Mouse (Mus musculus) liver, embryonic 13.5 days (tissue): ENCODE data around the gene Fam32a. TPM values are rescaled to one million over a fixed set of nuclear protein-coding genes. Genes with fewer than 3 reads are reported as not detected.

Experiments used
- ATAC-seq: fragments of 200-750 bp; cut with Nextera tagmentation; 2 replicates; pipeline ENCODE4 v1.8.0; 2017; ENCODE audit warnings: low read depth, mild to moderate bottlenecking, moderate number of reproducible peaks, moderate library complexity
- DNase-seq: peaks from one replicate; pipeline ENCODE4 v3.0.0; 2022
- H3K27ac ChIP-seq: fragments of 300-500 bp; sonication (generic); 2 replicates; pipeline ENCODE4 v1.5.1; 2015; ENCODE audit warnings: moderate library complexity, mild to moderate bottlenecking, inconsistent platforms
- H3K27me3 ChIP-seq: fragments of 300-500 bp; sonication (generic); 2 replicates; pipeline ENCODE4 v1.6.1; 2015; ENCODE audit warnings: mild to moderate bottlenecking, inconsistent platforms
- H3K36me3 ChIP-seq: fragments of 300-500 bp; sonication (generic); 2 replicates; pipeline ENCODE4 v1.6.1; 2015; ENCODE audit warnings: mild to moderate bottlenecking, inconsistent platforms
- H3K4me1 ChIP-seq: fragments of 300-500 bp; sonication (generic); replicated peaks from 2 replicates; pipeline ENCODE4 v1.6.1; 2015; ENCODE audit warnings: inconsistent platforms
- H3K4me2 ChIP-seq: fragments of 300-500 bp; sonication (generic); 2 replicates; pipeline ENCODE4 v1.6.1; 2015; ENCODE audit warnings: inconsistent platforms, mild to moderate bottlenecking, moderate library complexity
- H3K4me3 ChIP-seq: fragments of 300-500 bp; sonication (generic); replicated peaks from 2 replicates; pipeline ENCODE4 v1.5.1; 2015; ENCODE audit warnings: mild to moderate bottlenecking, inconsistent platforms
- H3K9ac ChIP-seq: fragments of 300-500 bp; sonication (generic); 2 replicates; pipeline ENCODE4 v1.6.1; 2015; ENCODE audit warnings: mild to moderate bottlenecking, inconsistent platforms
- H3K9me3 ChIP-seq: fragments of 300-500 bp; sonication (generic); replicated peaks from 2 replicates; pipeline ENCODE4 v1.6.1; 2016; ENCODE audit warnings: inconsistent platforms
- WGBS: fragments of 180-500 bp; shearing (Covaris S2); methylation state at CpG from one replicate; pipeline ENCODE4 v1.1.7; 2015; ENCODE audit not compliant: insufficient replicate concordance; 5-methylcytosine and 5-hydroxymethylcytosine counted together
- polyA plus RNA-seq: library from polyadenylated mRNA; unstranded; fragments of >200 nt; fragmentation: Nextera tagmentation; extraction: Ambion mirVana; gene quantifications from 2 replicates; pipeline ENCODE4 v1.2.1, GENCODE M21; 2015

Fam32a gene
- polyA plus RNA-seq, 1 experiment from 2014 or later: 38.8 TPM

- 35% methylated on average over 2 of the region's 2 CpGs for WGBS
- H3K4me2 ChIP-seq: no peak overlapping the region
- ATAC-seq: no peak
These were observed 8.8 kb upstream of the Fam32a start for GRCm38 (mm10) chr8:72210710-72211109.

GRCm38 (mm10) chr8:72211846-72212245 is 7.7 kb upstream of the Fam32a start:
- Histone ChIP-seq H3K27me3 (no peaks in the 10 kb centered on the region), H3K4me1 (0 out of 2 replicates have a peak, but pooled peaks cover 3% of the 10 kb centered on the region), H3K36me3 (no peaks in the 10 kb centered on the region), H3K4me2 (no peak overlapping the region), H3K9me3 (no peaks in the 10 kb centered on the region), H3K9ac (no peak overlapping the region; the same call in 1 of the 2 replicates), H3K27ac (no peak overlapping the region), H3K4me3 (no peak overlapping the region)
- no peak for ATAC-seq
- WGBS: 66% methylated on average over 1 of the region's 1 CpGs
- no peak for DNase-seq

More at GRCm38 (mm10) chr8:72210710-72211109, 8.8 kb upstream of the Fam32a start:
- no peaks in the 10 kb centered on the region for H3K9me3 ChIP-seq
- no peak overlapping the region for H3K27ac ChIP-seq
- H3K4me3 ChIP-seq: no peak overlapping the region
- H3K27me3 ChIP-seq: no peaks in the 10 kb centered on the region
- H3K9ac ChIP-seq: no peak overlapping the region
- no peaks in the 10 kb centered on the region for H3K36me3 ChIP-seq
- H3K4me1 ChIP-seq: no peaks in the 10 kb centered on the region
- no peak for DNase-seq

- Histone ChIP-seq H3K4me1 (0 out of 2 replicates have a peak, but pooled peaks cover 3% of the 10 kb centered on the region), H3K4me2 (no peak within 1 kb of the TSS), H3K27ac (no peak within 1 kb of the TSS), H3K9me3 (no peaks in the 10 kb centered on the region), H3K36me3 (no peaks in the 10 kb centered on the region), H3K4me3 (no peak within 1 kb of the TSS), H3K27me3 (no peaks in the 10 kb centered on the region), H3K9ac (no peak within 1 kb of the TSS; the same call in 1 of the 2 replicates)
- WGBS: 41% methylated on average over 4 of the region's 4 CpGs
- DNase-seq (no peak), ATAC-seq (no peak)
These were observed 6.8 kb upstream of the Fam32a start, which contains the start of gene Cib3 for GRCm38 (mm10) chr8:72212751-72213150. Gene Cib3 (minus strand): TSS chr8:72212837.

- no peak within 1 kb of the TSS for H3K27ac ChIP-seq
- H3K9ac ChIP-seq: no peak within 1 kb of the TSS
- no peak for ATAC-seq
- 82% methylated on average over 3 of the region's 4 CpGs for WGBS
- 0 out of 2 replicates have a peak, but pooled peaks cover 3% of the 10 kb centered on the region for H3K4me1 ChIP-seq
- H3K27me3 ChIP-seq: no peaks in the 10 kb centered on the region; the same call in 1 of the 2 replicates
- H3K36me3 ChIP-seq: no peaks in the 10 kb centered on the region
- H3K4me3 ChIP-seq: no peak within 1 kb of the TSS
- no peaks in the 10 kb centered on the region for H3K9me3 ChIP-seq
- no peak within 1 kb of the TSS for H3K4me2 ChIP-seq
- no peak for DNase-seq
These were observed 6.0 kb upstream of the Fam32a start, which contains the start of gene Gm11034 for GRCm38 (mm10) chr8:72213536-72213935. Gene Gm11034 (minus strand): TSS chr8:72213636.

GRCm38 (mm10) chr8:72215060-72215459 is 4.5 kb upstream of the Fam32a start:
- no peak overlapping the region for H3K4me3 ChIP-seq
- H3K27me3 ChIP-seq: no peaks in the 10 kb centered on the region; the same call in 1 of the 2 replicates
- 42% methylated on average over 2 of the region's 2 CpGs for WGBS
- H3K27ac ChIP-seq: no peak overlapping the region
- DNase-seq: no peak
- H3K4me1 ChIP-seq: 0 out of 2 replicates have a peak, but pooled peaks cover 9% of the 10 kb centered on the region
- no peak overlapping the region for H3K9ac ChIP-seq
- ATAC-seq: no peak
- no peaks in the 10 kb centered on the region for H3K9me3 ChIP-seq
- H3K36me3 ChIP-seq: no peaks in the 10 kb centered on the region
- no peak overlapping the region for H3K4me2 ChIP-seq

GRCm38 (mm10) chr8:72215871-72216270 is 3.7 kb upstream of the Fam32a start:
- Histone ChIP-seq H3K36me3 (no peaks in the 10 kb centered on the region), H3K4me2 (no peak overlapping the region), H3K4me3 (no peak overlapping the region), H3K27ac (no peak overlapping the region), H3K4me1 (peaks cover 17% of the 10 kb centered on the region), H3K9me3 (no peaks in the 10 kb centered on the region), H3K27me3 (no peaks in the 10 kb centered on the region; the same call in 1 of the 2 replicates), H3K9ac (no peak overlapping the region)
- ATAC-seq (no peak), DNase-seq (no peak)
- 9% methylated on average over 1 of the region's 1 CpGs for WGBS

- Histone ChIP-seq H3K4me1 (peaks cover 26% of the 10 kb centered on the region), H3K27me3 (no peaks in the 10 kb centered on the region; the same call in 1 of the 2 replicates), H3K4me2 (peak overlapping the region; percentile 72), H3K36me3 (peaks cover 30% of the 10 kb centered on the region), H3K4me3 (peak overlapping the region; percentile 78), H3K27ac (no peak overlapping the region), H3K9me3 (no peaks in the 10 kb centered on the region), H3K9ac (no peak overlapping the region)
- 71% methylated on average over 10 of the region's 10 CpGs for WGBS
- DNase-seq (no peak), ATAC-seq (no peak)
These were observed 569 bp upstream of the Fam32a start for GRCm38 (mm10) chr8:72218781-72219540.

- H3K9me3 ChIP-seq: no peaks in the 10 kb centered on the region
- no peaks in the 10 kb centered on the region; the same call in 1 of the 2 replicates for H3K27me3 ChIP-seq
- peaks cover 26% of the 10 kb centered on the region for H3K4me1 ChIP-seq
- peak overlapping the region; percentile 78 for H3K4me3 ChIP-seq
- H3K4me2 ChIP-seq: peak overlapping the region; percentile 72
- peak overlapping the region; percentile 88 for H3K27ac ChIP-seq
- no peak for DNase-seq
- peak overlapping the region; percentile 81 for H3K9ac ChIP-seq
- peaks cover 34% of the 10 kb centered on the region for H3K36me3 ChIP-seq
- ATAC-seq: no peak
- 77% methylated on average over 4 of the region's 4 CpGs for WGBS
These were observed 1.2 kb downstream of the Fam32a start for GRCm38 (mm10) chr8:72220758-72221157.

GRCm38 (mm10) chr8:72222656-72223055 is 3.1 kb downstream of the Fam32a start:
- Histone ChIP-seq H3K9ac (no peak overlapping the region), H3K9me3 (no peaks in the 10 kb centered on the region), H3K36me3 (peaks cover 34% of the 10 kb centered on the region), H3K27ac (no peak overlapping the region), H3K4me1 (peaks cover 23% of the 10 kb centered on the region), H3K4me2 (no peak overlapping the region), H3K4me3 (no peak overlapping the region), H3K27me3 (no peaks in the 10 kb centered on the region; the same call in 1 of the 2 replicates)
- DNase-seq: no peak
- ATAC-seq: no peak
- 83% methylated on average over 5 of the region's 5 CpGs for WGBS

- ATAC-seq: peak; percentile 91
These were observed 20.2 kb downstream of the Fam32a start, which contains the start of gene Ap1m1 for GRCm38 (mm10) chr8:72239499-72240402. Gene Ap1m1 (plus strand): TSS chr8:72240018.

GRCm38 (mm10) chr8:72240403-72240763 is 20.9 kb downstream of the Fam32a start:
- Histone ChIP-seq H3K9ac (peak overlapping the region; percentile 79), H3K27me3 (no peaks in the 10 kb centered on the region), H3K27ac (peak overlapping the region; percentile 96), H3K36me3 (peaks cover 21% of the 10 kb centered on the region), H3K9me3 (no peaks in the 10 kb centered on the region), H3K4me3 (peak overlapping the region; percentile 78), H3K4me1 (peaks cover 49% of the 10 kb centered on the region), H3K4me2 (peak overlapping the region; percentile 89)
- no peak for DNase-seq
- peak; percentile 19 for ATAC-seq
- under 1% methylated on average over 24 of the region's 24 CpGs for WGBS

More at GRCm38 (mm10) chr8:72239499-72240402, 20.2 kb downstream of the Fam32a start, which contains the start of gene Ap1m1:
- DNase-seq: peak; percentile 97
- peak within 1 kb of the TSS; percentile 89 for H3K4me2 ChIP-seq
- peak within 1 kb of the TSS; percentile 79 for H3K9ac ChIP-seq
- H3K9me3 ChIP-seq: no peaks in the 10 kb centered on the region
- peaks cover 49% of the 10 kb centered on the region for H3K4me1 ChIP-seq
- WGBS: under 1% methylated on average over 54 of the region's 54 CpGs
- H3K36me3 ChIP-seq: peaks cover 21% of the 10 kb centered on the region
- H3K27me3 ChIP-seq: no peaks in the 10 kb centered on the region
- peak within 1 kb of the TSS; percentile 96 for H3K27ac ChIP-seq
- peak within 1 kb of the TSS; percentile 78 for H3K4me3 ChIP-seq
